Mouse (Mus musculus) kidney, adult 9 months (tissue): Measurements from ENCODE around the gene 2210407C18Rik.

Source experiments
- DNase-seq: peaks from one replicate; pipeline ENCODE4 v3.0.0; 2022

Gene 2210407C18Rik

GRCm38 (mm10) chr11:58597837-58598236 is 18.0 kb downstream of the 2210407C18Rik start:
- DNase-seq: no peak

DNA sequence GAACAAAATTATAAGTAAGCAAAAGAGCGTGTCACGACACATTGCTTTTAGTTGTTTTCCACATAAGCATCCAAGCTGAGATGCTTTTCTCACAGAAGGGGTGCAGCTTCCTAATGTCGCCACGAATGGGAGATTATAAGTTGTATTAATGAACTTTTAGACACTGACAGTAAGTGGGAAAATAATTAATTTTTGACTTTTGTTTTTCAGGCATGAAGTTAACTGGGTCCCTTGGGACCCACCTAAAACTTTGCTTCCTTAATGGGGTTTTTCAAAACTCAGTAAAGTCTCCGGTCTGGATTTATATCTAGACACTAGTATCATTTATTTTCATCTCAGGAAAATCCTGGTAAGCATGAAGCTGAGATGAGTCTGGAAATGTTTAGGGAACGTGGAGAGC is 21.1 kb downstream of the 2210407C18Rik start, which contains the start of gene Olfr324:
Gene Olfr324, plus strand, starts transcription at position 301 of the 400 bp plus-strand sequence.
- DNase-seq: no peak

GRCm38 (mm10) chr11:58588620-58589250 is 27.1 kb downstream of the 2210407C18Rik start:
- no peak for DNase-seq

DNA sequence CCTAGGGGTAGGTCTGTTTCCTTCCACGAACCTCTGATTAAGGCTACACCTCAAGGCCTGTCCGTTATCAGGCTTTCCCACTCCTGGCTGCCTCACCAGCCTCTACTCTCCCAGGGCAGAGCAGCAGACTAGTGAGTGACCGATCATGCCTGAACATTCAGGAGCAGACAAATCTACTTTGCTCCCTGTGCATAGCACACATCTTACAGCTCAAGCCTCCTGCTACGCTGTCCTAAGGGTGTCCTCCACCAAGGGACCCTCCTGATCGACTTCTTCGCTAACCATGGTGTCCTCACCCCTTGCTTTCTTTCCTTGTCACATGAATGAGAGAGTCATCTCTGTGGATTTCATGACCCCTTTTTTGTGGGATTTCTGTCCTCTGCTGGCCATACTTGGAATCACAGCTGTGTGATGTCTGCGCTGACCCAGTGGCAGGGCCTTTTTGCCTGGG is 28.0 kb downstream of the 2210407C18Rik start:
- DNase-seq: peak; percentile 29

GRCm38 (mm10) chr11:58578636-58579035 is 37.2 kb downstream of the 2210407C18Rik start:
- DNase-seq: no peak

DNA sequence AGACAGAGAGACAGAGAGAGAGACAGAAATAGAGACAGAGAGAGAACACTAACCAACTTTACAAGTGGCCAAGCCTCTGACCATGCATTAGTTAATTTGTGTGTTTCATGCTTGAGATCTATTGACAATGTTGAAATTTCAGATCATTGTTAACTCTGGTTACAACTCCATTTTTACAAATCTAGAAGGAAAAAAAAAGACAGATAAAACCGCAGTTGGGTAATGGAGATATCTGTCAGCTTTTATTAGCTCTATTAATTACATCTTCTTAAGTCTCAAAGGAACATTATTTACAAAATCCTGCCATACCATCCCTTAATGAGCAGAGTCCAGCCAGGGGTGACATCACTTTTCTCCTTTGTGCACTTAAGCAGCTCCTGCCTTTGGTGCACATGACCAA is 38.4 kb downstream of the 2210407C18Rik start, which contains the start of gene Olfr325:
Gene Olfr325, plus strand, starts transcription at position 301 of the 400 bp plus-strand sequence.
- no peak for DNase-seq

DNA sequence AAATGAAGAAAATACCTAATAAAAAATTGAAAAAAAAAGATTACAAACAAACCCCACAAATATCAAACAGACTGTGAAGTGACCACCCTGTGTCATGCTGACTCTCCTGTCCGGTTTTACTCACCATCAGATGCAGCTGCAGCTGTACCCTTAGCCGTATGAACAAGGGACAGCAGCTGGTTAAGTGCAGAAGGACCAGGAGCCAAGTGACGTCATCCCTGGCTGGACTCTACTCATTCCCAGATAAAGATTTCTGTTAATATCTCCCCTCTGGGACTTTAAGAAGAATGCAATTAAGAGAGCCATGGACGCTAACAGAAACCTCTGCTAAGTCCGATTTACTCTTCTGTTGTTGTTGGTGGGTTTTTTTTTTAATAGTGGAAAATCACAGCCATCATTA is 45.5 kb downstream of the 2210407C18Rik start, which contains the start of gene Olfr224:
Gene Olfr224, minus strand, starts transcription at position 149 of the 400 bp plus-strand sequence.
- DNase-seq: no peak
